Mouse (Mus musculus) right cerebral cortex, adult 2 months (tissue): ENCODE measurements at regions not wholly inside any gene's neighbourhood (a gene's known extent, or its start where the extent isn't known, plus 50 kb on each side); places are given as distances from the start of the nearest gene placed in this dataset.
A peak's percentile ranks its signal among the peaks of the same experiment; 100 is the strongest.

Source experiments
- DNase-seq, 2 experiments: peaks; one replicate each; pipeline ENCODE4 v3.0.0; 2021 to 2022; ENCODE audit warnings: low spot score in 2 of 2

DNA sequence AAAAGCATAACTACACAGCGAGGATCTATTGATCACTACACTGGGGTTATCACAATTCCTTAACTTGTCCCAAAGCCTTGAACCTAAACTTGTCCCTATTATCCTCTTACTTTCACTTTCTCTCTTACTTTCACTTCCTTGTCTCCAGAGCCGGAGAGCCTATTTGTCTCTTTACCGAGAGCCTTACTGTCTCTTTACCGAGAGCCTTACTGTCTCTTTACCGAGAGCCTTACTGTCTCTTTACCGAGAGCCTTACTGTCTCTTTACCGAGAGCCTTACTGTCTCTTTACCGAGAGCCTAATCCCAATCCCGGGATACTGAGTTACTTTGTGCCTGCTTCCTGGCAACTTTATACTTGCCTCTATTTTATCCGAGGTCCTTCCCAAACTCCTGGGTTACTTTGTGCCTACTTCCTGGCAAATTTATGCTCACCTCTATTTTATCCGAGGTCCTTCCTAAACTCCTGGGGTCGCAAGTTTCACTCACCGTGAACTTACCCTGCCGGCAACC is 335.3 kb upstream of the Ccng1 start:
- DNase-seq, result peak; percentile 4 to 17

DNA sequence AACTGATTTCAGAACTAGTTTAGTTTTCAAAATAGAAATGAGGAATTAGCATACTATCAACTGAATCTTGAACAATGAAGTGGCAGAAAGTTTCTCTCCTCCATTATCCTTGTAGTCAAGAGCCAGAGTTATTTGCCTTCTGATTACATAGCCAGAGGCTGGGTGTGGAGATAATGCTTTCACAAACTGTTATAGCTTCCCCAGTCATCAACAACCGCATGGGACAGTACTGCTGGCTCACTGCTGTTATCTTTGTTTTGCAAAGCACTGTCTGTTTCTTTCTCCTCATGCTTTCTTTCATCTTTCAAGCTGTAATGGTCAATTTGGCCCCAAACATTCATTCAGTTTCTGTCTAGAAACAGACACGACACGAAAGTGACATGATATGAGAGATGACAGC is 308.5 kb upstream of the Ccng1 start:
- DNase-seq, result no peak

DNA sequence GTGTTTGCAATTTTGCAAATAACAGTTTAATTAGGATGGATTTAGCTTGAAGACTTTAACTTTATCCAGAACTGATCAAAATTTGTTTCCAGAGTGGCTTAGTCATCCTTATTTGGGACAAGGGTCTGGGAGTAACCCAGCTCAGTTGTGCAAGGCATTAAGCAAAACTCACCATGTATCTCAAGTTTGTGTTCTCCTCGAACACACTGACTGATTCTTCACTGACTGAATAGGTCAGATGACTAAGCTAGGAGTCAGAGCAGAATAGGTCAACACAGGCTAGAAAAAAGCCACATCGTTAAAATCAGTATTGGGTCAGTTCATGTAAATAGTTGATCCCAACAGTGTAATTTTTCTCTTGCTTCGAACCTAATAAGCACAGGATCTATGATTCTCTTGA is 302.7 kb upstream of the Ccng1 start:
- DNase-seq, result no peak

DNA sequence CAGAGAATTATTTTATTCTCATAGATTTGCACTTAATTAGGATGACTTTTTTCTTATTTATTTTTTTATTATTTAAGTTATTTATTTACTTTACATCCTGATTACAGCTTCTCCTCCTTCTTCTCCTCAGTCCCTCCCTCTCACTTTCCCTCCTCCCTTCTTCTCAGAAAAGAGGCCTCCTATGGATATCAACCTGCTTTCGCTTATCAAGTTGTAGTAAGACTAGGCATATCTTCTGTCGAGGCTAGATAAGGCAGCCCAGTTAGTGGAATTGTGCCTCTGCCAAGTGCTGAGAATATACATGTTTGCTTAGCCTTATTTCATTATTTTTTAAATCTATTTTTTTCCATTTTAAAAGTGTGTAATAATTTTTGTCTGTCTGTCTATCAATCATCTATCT is 274.9 kb upstream of the Ccng1 start:
- DNase-seq, result no peak

DNA sequence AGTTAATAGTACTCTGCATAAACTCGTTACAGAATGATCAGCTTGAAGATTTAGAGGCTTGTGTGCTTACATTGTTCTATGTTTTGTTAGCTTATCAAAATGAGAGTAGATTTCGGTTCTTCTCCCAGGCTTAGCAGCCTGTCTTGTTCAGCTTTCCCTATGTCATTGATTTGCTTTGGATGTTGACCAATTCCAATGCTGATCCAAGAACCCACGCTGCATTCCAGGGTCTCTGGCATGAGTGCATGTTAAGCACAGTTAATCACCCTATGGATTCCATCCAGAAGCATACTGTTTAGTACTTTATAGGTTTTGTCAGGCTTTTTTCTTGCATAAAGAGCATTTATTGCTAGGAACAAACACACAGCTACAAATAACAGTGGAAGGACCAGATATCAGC is 255.0 kb upstream of the Ccng1 start:
- no peak for DNase-seq

DNA sequence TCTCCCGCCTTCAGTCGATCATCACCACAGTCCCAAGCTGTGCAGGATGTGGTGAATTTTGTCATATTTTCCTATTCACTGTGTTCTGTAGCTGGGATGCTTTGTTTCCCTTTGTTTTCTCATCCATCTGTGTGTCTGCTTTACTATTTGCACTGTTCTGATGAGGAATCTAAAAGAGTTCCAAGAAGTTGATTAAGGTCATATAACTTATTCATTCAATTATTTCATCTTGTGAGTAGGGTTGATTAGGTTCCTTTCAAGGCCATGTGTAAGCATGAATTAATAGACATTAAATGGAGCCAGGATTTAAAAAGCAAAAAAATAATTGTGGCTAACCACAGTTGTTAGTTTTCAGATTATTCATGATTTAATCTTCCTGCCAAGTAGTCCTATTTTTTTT is 217.7 kb upstream of the Ccng1 start:
- no peak for DNase-seq

DNA sequence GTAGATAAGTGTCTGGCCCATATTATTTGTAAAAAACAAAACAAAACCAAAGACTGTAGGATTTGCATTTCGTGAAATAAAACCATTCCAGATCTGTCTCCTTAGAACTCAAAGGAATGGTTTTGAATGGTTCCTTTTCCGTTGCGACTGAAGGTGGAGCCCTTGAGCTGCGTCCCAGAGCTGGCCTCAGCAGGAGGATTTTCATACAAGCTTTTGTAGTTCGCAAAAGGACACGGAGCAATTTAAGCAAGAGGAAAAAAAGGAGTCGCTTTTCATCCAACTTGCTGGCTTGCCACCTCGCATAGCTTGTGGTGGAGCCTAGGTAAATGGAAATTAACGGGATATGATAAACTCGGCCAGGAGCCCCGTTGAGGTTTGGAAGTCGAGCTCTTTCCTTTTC is 172.1 kb upstream of the Ccng1 start:
- peak; percentile 78 to 82 for DNase-seq

DNA sequence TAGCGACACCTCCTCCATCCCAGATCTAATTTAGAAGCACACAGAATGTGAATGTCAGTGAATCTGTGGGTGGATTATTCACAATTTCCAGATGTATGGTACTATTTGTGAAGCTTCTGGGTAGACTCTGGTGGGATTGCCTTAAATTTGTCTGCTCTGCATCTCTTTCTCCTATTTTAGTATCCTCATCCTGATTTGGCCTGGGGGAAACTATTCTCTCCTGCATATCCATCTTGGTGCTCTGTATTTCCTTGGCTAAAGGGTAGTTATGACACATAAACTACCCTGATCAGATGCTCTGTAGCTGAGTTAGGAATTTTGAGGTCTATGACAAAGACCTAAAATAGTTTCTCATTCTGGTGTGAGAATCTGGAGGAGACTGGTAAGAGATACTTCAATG is 136.4 kb upstream of the Ccng1 start:
- no peak for DNase-seq

DNA sequence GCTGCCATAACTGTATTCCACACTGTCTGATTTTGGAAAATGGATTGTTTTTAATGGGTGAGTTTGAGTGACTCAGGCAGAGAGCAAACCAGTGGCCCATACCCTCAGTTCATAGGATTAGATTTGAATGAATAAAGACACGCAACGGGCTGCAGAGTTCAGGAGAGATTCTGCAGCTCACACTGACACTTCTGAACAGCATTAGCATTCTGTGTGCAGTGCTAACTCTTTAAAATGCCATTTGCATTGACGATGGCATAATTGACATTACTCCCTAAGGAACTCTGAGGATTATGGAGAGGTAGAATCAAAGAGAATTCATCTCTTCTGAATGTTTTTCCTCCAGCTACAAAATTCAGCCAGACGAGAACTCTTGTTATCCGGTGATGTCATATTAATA is 129.4 kb upstream of the Ccng1 start:
- DNase-seq, result no peak

DNA sequence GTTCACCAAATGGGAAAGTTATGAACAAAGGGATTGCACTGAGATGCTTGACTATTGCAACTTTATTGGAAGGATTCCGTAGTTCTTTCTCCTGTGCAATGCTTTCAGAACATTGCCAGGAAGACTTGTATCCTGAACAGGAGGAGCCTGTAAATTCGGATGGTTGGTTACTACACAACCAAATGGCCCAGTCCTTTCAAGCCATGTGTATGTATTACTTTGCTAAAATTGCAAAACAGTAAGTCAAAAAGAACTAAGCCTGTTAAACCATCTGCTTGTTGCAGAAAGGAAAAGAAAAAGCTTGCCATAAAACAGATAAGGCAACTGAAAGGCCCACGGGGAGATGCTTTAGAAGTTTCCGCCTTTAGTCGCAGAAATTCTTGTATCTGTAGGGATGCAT is 124.5 kb upstream of the Ccng1 start:
- DNase-seq, result no peak

DNA sequence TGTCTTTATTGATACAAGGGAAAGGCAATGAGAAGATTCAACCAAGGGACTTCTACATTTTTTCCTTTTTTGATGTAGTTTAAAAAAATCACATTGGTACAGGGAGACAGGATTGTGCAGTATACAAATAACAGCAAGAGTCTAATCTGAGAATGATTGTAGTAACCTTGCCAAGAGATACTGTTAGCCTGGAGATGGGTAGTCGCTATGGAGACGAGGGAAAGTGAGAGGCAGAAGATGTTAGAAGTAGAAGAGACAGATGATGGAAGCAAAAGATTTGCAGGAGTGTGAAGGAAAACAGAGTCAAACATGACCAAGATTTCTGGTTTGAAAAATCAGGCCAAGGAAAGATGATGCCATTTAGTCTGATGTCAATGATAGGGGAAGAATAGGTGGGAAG is 117.9 kb upstream of the Ccng1 start:
- DNase-seq, result no peak

DNA sequence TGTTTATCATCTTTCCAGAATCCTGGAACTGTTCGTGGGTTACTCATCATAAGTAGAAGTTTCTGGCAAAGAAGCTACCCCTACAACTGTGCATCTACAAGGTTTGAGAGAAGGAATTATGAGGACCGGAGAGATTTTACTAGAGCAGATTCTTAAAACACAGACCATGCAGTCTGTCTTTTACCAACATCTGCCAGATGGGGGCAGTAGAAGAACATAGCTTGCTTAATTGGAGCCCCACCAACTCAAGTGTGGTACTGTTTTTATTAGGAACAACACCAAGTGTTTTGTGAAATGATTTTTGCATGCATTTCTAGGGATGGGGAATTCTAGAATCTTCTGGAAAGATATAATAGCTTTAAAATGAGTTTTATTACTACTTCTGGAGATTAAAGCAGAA is 110.6 kb upstream of the Ccng1 start:
- DNase-seq, result peak; percentile 88 to 91

DNA sequence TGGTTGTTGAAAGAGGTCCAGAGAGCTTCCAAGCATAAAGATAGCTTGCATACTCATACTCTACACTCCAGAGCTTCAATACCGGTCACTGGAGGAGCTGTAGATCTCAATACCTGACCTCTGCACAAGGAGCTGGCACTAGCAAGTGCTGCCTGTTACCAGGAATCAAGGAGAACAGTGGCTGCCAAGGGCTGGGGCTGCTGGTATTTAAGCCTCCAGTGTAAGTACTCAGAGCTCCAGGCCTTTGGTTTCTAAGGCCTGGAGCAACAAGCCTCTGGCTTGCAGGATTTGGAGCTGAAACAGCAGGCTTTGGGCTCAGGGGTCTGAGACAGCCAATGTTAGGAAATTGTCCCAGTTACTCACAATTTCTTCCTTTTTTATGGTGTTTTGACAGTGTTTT is 96.2 kb upstream of the Ccng1 start:
- DNase-seq, result no peak

DNA sequence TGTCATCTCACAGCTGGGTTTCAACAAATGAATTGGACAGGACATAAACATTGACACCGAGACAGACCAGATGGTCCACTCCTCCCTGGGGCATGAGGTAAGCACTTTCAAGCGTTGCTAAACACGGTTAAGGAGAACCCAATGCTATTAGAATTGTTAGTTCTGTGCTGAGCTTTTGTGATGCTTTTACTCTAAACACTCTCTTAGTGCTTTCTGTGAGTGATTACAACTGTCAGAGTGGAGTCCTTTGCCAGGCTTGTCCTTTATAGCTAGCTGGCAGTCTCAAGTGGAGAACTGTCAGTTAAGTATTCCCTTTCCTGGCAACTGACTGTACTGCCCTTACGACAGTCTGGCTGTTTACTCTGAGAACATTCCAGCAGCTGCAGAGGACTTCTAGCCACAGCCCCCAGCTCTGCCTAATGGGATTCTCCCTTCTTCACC is 95.6 kb upstream of the Ccng1 start:
- DNase-seq, result no peak

DNA sequence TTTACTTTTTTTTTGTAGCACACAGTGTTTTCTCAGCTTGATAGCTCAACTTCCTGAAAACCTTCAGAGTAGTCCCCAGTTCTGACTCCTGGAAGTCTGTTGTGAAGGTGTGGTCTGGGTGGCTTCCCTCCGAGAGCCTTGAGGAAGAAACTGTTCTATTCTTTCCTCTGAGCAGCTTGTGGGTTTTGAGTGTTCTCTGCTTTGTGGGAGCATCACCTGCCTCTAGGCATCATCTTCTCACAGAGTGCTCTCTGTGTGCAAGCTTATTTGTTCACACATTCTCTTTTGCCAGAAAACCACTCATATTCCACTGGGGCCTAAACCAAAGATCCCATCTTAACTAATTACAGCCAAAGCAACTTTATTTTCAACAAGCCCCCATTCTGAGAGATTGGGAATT is 91.5 kb upstream of the Ccng1 start:
- DNase-seq, result no peak

DNA sequence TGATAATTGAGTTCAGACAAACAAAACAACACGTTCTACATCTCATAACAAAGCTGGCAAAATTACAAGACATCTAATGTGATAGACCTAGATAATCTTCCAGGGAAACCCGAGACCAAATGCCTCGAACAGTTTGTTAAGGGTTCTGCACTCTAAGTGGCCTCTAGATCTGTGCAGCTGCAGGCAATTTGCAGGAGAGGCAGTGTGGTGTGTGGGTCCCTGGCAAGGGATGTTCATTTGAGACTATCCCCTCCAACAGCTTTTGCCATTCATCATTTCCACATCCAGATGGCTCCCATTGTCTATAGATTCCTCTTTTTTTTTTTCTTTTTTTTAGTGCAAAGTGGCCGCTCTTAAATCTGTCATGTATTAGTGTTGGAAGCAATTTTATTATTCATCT is 80.3 kb upstream of the Ccng1 start:
- DNase-seq, result no peak
